Mouse (Mus musculus) midbrain, embryonic 13.5 days (tissue): ENCODE data around the gene Zfp324. TPM values are rescaled to one million over a fixed set of nuclear protein-coding genes. Genes with fewer than 3 reads are reported as not detected.
A peak's percentile ranks its signal among the peaks of the same experiment; 100 is the strongest.
"Not testable (repeated sequence)": the region's sequence is repeated elsewhere in the genome, so short reads cannot be mapped to it uniquely, and the experiment has no call there.

Source experiments
- ATAC-seq: fragments of 200-750 bp; cut with Nextera tagmentation; 2 replicates; pipeline ENCODE4 v1.8.0; 2017; ENCODE audit warnings: mild to moderate bottlenecking, moderate TSS enrichment, moderate library complexity
- H3K27ac ChIP-seq: fragments of 300-500 bp; sonication (generic); 2 replicates; pipeline ENCODE4 v1.5.1; 2015; ENCODE audit warnings: inconsistent platforms, mild to moderate bottlenecking, moderate library complexity
- H3K27me3 ChIP-seq: fragments of 300-500 bp; sonication (generic); 2 replicates; pipeline ENCODE4 v1.6.1; 2015; ENCODE audit warnings: mild to moderate bottlenecking, inconsistent platforms
- H3K36me3 ChIP-seq: fragments of 300-500 bp; sonication (generic); 2 replicates; pipeline ENCODE4 v1.6.1; 2015; ENCODE audit warnings: mild to moderate bottlenecking, inconsistent platforms
- H3K4me1 ChIP-seq: fragments of 300-500 bp; sonication (generic); replicated peaks from 2 replicates; pipeline ENCODE4 v1.6.1; 2015; ENCODE audit warnings: inconsistent platforms
- H3K4me2 ChIP-seq: fragments of 300-500 bp; sonication (generic); replicated peaks from 2 replicates; pipeline ENCODE4 v1.6.1; 2015; ENCODE audit warnings: moderate library complexity, mild to moderate bottlenecking, inconsistent platforms
- H3K4me3 ChIP-seq: fragments of 300-500 bp; sonication (generic); replicated peaks from 2 replicates; pipeline ENCODE4 v1.5.1; 2015; ENCODE audit warnings: mild to moderate bottlenecking, inconsistent platforms
- H3K9ac ChIP-seq: fragments of 300-500 bp; sonication (generic); replicated peaks from 2 replicates; pipeline ENCODE4 v1.6.1; 2015; ENCODE audit warnings: mild to moderate bottlenecking, inconsistent platforms
- H3K9me3 ChIP-seq: fragments of 300-500 bp; sonication (generic); 2 replicates; pipeline ENCODE4 v1.6.1; 2016; ENCODE audit warnings: mild to moderate bottlenecking, inconsistent platforms
- WGBS: fragments of 180-500 bp; shearing (Covaris S2); methylation state at CpG from one replicate; pipeline ENCODE4 v1.1.7; 2015; 5-methylcytosine and 5-hydroxymethylcytosine counted together
- polyA plus RNA-seq: library from polyadenylated mRNA; unstranded; fragments of >200 nt; fragmentation: Nextera tagmentation; extraction: Ambion mirVana; gene quantifications from 2 replicates; pipeline ENCODE4 v1.2.1, GENCODE M21; 2015

Gene Zfp324
- polyA plus RNA-seq: 13.7 and 15.4 TPM in 2 replicates

DNA sequence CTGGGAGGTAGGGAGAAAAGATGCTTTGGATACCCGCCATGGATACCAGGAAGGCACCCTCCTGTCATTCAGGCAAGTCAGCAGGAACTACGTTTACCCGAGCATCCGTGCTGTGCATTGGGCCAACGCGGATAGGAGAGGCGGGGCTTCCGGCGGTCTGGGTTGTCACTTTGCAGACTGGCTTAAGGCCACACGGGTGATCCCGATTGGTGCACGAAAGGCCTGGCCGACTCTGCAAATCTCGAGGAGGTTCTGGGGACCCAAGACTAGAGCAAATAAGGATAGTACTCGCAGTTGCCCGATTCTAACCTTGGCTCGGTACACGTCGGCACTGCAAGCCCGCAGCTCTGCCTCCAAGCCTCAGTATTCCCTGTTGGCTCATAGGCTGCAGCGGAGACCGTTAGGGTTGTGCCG is at the start of gene Zfp324:
Gene Zfp324 (plus strand): TSS at position 161 of the 414 bp plus-strand sequence.
- Histone ChIP-seq H3K9me3 (no peaks in the 10 kb centered on the region), H3K36me3 (peaks cover 21% of the 10 kb centered on the region), H3K4me1 (peaks cover 31% of the 10 kb centered on the region), H3K27ac (peak within 1 kb of the TSS; percentile 83), H3K27me3 (no peaks in the 10 kb centered on the region), H3K4me3 (peak within 1 kb of the TSS; percentile 87), H3K9ac (peak within 1 kb of the TSS; percentile 88), H3K4me2 (peak within 1 kb of the TSS; percentile 94)
- ATAC-seq: peak; percentile 95
- WGBS: under 1% methylated on average over 23 of the region's 23 CpGs

DNA sequence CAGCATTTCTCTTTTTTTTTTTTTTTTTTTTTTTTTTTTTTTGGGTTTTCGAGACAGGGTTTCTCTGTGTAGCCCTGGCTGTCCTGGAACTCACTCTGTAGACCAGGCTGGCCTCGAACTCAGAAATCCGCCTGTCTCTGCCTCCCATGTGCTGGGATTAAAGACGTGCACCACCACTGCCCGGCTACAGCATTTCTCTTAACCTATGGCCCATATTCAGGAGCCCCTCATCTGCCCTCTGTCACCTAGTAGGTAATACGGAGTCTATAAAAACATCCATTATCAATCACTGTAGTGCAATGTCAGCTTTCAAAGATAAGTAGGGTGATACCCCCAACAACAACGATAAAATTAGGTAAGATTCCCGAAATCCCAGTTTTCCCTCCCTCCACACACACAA is 45.1 kb upstream of the Zfp324 start:
- H3K4me3 ChIP-seq, ATAC-seq, H3K4me2 ChIP-seq, H3K9ac ChIP-seq, H3K27me3 ChIP-seq, H3K27ac ChIP-seq, H3K9me3 ChIP-seq: not testable (repeated sequence)
- peaks cover 20% of the 10 kb centered on the region for H3K4me1 ChIP-seq
- 93% methylated on average over 7 of the region's 8 CpGs for whole genome bisulfite sequencing
- H3K36me3 ChIP-seq: peaks cover 24% of the 10 kb centered on the region

DNA sequence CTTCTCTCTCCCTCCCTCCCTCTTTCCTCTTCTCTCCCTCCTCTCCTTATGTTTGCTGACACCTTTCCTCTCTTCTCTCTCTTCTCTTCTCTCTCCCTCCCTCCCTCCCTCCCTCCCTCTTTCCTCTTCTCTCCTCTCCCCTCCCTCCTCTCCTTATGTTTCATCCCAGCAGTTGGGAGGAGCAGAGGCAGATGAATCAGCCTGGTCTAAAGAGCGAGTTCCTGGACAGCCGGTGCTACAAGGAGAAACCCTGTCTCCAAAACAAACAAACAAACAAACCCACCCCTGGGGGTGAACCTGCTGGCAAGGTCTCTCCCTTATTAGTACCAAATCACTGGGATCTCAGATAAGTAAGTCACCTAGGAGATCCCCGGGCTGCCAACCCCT is 44.3 kb upstream of the Zfp324 start:
- H3K9ac ChIP-seq: peak overlapping the region; percentile 87
- H3K4me2 ChIP-seq: peak overlapping the region; percentile 99
- H3K27me3 ChIP-seq: peaks cover 9% of the 10 kb centered on the region
- H3K4me1 ChIP-seq: peaks cover 20% of the 10 kb centered on the region
- H3K27ac ChIP-seq: peak overlapping the region; percentile 92
- no peak for ATAC-seq
- H3K36me3 ChIP-seq: peaks cover 32% of the 10 kb centered on the region
- peak overlapping the region; percentile 82 for H3K4me3 ChIP-seq
- H3K9me3 ChIP-seq: no peaks in the 10 kb centered on the region
- 1% methylated on average over 3 of the region's 3 CpGs for WGBS

DNA sequence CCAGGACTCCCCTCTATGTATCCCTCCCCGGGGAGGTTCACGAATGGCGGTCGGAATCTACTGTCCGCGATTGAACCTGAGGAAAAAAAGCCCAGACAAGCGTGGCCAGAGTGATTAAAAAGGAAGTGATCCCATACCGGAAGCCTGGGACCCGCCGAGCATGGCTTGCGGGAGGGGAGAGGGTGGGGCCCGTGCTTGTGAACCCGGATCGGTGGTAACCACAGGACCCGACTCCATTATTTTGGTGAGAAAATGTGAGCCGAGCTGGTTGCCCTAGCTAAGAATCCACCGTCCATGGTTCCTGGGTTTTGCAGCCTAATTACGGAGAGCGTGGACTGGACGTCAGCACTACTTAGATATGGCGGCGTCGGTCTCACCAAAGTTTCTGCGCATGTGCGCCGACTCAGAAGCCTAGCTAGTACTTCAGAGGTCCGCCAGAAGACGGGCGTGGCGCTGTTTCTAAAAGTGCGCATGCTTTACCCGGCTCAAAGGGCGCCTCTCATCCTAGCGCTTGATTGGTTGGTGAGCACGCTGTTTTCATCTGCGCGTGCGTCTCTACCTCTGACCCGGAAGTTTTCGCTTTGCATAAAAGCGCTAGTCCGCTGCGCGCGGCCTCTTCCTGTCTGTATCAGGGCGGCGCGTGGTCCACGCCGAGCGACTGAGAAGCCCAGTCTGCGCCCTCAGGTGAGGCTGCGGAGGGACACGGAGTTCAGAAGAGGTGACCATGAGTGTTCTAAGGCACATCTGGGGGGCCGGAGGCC is 43.8 kb upstream of the Zfp324 start, which contains the start of gene Rps5:
Gene Rps5 (plus strand): TSS at position 586 of the 761 bp plus-strand sequence.
- Histone ChIP-seq H3K9ac (peak within 1 kb of the TSS; percentile 87), H3K4me1 (peaks cover 20% of the 10 kb centered on the region), H3K4me3 (peak within 1 kb of the TSS; percentile 82), H3K9me3 (no peaks in the 10 kb centered on the region), H3K36me3 (peaks cover 38% of the 10 kb centered on the region), H3K27ac (peak within 1 kb of the TSS; percentile 92), H3K27me3 (peaks cover 15% of the 10 kb centered on the region), H3K4me2 (peak within 1 kb of the TSS; percentile 99)
- peak; percentile 99 for ATAC-seq
- WGBS: under 1% methylated on average over 55 of the region's 55 CpGs

DNA sequence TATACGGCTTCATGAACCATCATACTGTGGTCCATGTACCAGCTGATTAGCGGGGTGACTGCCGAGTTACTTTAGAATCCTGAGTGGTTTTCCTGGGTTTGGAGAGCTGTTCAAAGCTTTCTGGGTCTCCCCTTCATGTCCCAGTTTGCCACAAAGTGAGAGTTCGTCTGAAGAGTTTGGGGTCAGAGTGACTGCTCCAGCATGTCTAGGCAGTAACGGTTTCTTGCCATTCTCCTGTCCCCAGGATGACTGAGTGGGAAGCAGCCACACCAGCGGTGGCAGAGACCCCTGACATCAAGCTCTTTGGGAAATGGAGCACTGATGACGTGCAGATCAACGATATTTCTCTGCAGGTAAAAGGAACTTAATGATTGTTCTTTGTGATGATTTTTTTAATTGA is 42.9 kb upstream of the Zfp324 start:
- Histone ChIP-seq H3K4me3 (peak overlapping the region; percentile 82), H3K36me3 (peaks cover 45% of the 10 kb centered on the region), H3K4me2 (peak overlapping the region; percentile 99), H3K27ac (peak overlapping the region; percentile 3; the same call in 1 of the 2 replicates), H3K4me1 (peaks cover 20% of the 10 kb centered on the region), H3K27me3 (peaks cover 23% of the 10 kb centered on the region), H3K9me3 (no peaks in the 10 kb centered on the region), H3K9ac (peak overlapping the region; percentile 87)
- no peak for ATAC-seq
- WGBS: 5% methylated on average over 8 of the region's 8 CpGs

DNA sequence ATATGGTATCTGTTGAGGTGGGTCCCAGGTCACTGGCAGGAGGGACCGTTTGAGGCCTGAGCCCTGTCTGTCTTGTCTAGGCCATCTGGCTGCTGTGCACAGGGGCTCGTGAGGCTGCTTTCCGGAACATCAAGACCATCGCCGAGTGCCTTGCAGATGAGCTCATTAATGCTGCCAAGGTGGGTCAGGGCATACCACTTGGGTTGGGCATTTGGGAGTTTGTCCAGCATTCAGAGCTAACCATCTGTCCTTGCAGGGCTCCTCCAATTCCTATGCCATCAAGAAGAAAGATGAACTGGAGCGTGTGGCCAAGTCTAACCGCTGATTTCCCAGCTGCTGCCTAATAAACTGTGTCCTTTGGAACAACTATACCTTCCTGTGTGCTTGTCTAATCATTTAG is 39.3 kb upstream of the Zfp324 start:
- Histone ChIP-seq H3K27ac (no peak overlapping the region), H3K9me3 (no peaks in the 10 kb centered on the region), H3K27me3 (peaks cover 33% of the 10 kb centered on the region), H3K4me3 (no peak overlapping the region), H3K36me3 (peaks cover 49% of the 10 kb centered on the region), H3K4me2 (no peak overlapping the region), H3K9ac (no peak overlapping the region), H3K4me1 (peaks cover 23% of the 10 kb centered on the region)
- no peak for ATAC-seq
- WGBS: 90% methylated on average over 7 of the region's 7 CpGs

DNA sequence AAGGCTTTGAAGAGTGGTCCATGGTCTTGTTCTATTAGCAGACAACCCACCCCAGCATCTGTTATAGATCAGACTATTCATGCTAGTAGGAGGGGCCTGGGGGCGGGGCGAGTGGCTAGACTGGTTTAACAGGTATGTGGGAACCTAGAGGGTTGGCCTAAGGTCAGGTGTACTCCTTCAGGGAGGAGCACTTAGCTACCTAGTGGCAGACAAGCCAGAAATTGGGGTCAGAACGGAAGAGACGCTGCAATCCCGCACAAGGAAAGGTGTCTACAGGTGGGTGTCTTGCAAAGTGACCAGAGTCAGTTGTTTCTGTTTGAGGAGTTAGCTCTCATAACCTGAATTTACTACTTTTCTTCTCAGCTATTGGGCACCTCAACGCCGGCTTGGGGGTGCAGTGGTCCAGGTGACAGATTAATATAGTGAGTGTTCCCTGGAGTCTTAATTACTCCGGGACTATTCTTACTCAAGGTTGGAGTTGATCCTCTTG is 38.4 kb upstream of the Zfp324 start, which contains the start of gene Rnf225:
Gene Rnf225 (plus strand): TSS at position 226 of the 490 bp plus-strand sequence.
- Histone ChIP-seq H3K9ac (peak within 1 kb of the TSS; percentile 51; the same call in 1 of the 2 replicates), H3K4me3 (peak within 1 kb of the TSS; percentile 24), H3K4me2 (peak within 1 kb of the TSS; percentile 42), H3K9me3 (no peaks in the 10 kb centered on the region), H3K36me3 (peaks cover 49% of the 10 kb centered on the region), H3K27ac (no peak within 1 kb of the TSS), H3K4me1 (peaks cover 23% of the 10 kb centered on the region), H3K27me3 (peaks cover 33% of the 10 kb centered on the region)
- ATAC-seq: no peak
- WGBS: 25% methylated on average over 8 of the region's 8 CpGs

DNA sequence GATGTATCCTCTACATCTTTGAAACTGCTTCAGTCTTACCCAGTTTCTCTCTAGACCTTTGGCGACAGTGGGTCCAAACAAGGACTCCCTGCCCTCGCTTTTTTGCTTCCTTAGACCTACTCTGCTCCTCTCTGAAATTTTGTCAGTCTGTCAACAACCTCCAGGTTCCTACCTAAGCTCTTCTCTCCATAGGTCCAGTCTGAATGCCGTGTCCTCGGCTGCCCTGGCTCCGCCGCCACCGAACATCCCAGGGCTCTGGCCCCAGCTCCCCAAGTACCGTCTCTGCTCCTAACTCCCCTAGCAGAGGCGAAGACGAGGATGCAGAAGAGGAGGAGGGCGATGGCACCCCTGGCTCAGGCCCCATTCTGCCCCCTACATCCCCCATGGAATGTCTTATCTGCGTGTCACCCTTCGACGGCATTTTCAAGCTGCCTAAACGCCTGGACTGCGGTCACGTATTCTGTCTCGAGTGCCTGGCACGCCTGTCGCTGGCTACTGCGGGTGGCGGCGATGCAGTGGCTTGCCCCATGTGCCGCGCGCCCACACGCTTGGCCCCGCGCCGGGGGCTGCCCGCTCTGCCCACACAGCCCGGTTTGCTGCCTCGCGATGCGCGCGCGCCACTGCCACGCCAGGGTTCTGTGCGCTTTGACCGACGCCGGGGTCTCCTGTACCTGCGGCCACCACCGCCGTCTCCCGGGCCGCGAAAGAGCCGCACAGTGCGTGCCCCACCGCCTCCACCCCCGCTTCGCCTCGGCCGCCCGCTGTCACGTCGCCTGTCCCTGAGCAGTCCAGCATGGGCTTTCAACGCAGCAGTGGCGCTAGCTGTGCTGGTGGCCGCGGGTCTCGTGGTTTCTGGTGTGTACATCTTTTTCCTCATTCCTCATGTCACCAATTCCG is 37.7 kb upstream of the Zfp324 start:
- Histone ChIP-seq H3K27me3 (peaks cover 33% of the 10 kb centered on the region), H3K4me1 (peaks cover 19% of the 10 kb centered on the region), H3K9me3 (no peaks in the 10 kb centered on the region), H3K9ac (peak overlapping the region; percentile 51; the same call in 1 of the 2 replicates), H3K4me2 (peak overlapping the region; percentile 42), H3K27ac (no peak overlapping the region), H3K36me3 (peaks cover 49% of the 10 kb centered on the region), H3K4me3 (peak overlapping the region; percentile 24)
- ATAC-seq: peak; percentile 62; the same call in 1 of the 2 replicates
- WGBS: 4% methylated on average over 65 of the region's 65 CpGs

DNA sequence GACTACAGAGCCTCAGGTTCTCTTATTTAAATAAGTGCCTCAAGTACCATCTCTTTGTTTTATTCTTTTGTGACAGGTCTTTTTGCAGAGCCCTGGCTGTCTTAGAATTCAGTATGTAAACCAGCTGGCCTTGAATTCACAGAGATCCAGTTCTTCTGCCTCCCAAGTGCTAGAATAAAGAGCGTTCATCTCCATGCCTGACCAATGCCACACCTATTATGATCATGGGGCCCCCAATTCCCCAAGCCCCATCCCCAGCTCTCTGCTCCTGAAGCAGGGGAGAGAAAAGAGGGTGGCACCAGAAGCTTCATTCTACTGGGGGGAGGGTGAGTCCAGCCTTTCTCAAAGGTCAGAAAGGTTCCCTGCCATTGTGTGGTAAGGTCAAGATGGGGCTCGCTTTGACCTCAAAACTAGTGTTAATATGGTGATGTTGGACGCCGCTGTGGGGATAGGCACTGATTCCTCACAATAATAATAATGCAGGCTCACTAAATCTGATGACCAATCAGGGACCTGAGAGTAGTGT is 32.0 kb upstream of the Zfp324 start:
- Histone ChIP-seq H3K27me3 (peaks cover under 1% of the 10 kb centered on the region; the same call in 1 of the 2 replicates), H3K4me1 (no peaks in the 10 kb centered on the region), H3K4me3 (no peak overlapping the region), H3K4me2 (no peak overlapping the region), H3K9me3 (no peaks in the 10 kb centered on the region), H3K36me3 (peaks cover 4% of the 10 kb centered on the region), H3K27ac (no peak overlapping the region), H3K9ac (0 out of 2 replicates have a peak overlapping the region, but pooled peaks have one; percentile 32)
- 52% methylated on average over 4 of the region's 4 CpGs for WGBS
- ATAC-seq: no peak

DNA sequence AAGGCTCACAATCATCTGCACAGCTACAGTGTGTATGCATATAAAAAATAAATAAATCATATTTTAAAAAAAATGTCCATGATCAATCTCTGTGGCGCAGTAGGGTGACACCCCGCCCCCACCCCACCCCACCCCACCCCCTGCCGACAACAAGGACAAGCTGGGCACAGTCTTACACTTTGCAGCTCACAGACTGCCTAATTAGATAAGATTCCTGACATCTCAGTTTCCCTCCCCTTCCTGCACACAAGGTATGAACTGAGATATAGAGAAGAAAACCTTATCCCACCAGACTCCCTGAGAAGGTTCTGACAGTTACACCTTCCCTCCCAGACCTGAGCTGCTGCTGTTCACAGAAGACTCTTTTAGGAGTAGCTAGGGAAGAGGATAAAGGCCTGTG is 30.8 kb upstream of the Zfp324 start:
- no peak overlapping the region for H3K9ac ChIP-seq
- H3K36me3 ChIP-seq: peaks cover 4% of the 10 kb centered on the region
- ATAC-seq: no peak
- H3K27ac ChIP-seq: no peak overlapping the region
- no peaks in the 10 kb centered on the region for H3K4me1 ChIP-seq
- no peaks in the 10 kb centered on the region for H3K27me3 ChIP-seq
- no peak overlapping the region for H3K4me3 ChIP-seq
- WGBS: 82% methylated on average over 3 of the region's 3 CpGs
- H3K4me2 ChIP-seq: no peak overlapping the region
- H3K9me3 ChIP-seq: no peaks in the 10 kb centered on the region

DNA sequence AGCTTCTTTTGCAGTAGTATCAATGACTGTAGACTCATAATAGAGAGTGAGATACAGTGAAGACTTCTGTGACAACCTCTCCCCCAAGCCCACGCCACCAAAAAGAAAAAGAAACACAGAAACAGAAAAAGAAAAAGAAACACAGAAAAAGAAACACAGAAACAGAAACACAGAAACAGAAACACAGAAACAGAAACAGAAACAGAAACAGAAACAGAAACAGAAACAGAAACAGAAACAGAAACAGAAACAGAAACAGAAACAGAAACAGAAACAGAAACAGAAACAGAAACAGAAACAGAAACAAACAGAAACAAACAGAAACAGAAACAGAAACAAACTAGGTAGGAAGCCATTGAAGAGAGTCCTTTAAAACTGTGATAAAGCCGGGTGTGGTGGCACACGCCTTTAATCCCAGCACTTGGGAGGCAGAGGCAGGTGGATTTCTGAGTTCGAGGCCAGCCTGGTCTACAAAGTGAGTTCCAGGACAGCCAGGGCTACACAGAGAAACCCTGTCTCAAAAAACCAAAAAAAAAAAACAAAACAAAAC is 28.3 kb upstream of the Zfp324 start:
- ATAC-seq, H3K27ac ChIP-seq, H3K4me1 ChIP-seq, H3K4me3 ChIP-seq, H3K9me3 ChIP-seq, H3K9ac ChIP-seq, H3K27me3 ChIP-seq, H3K4me2 ChIP-seq, H3K36me3 ChIP-seq: not testable (repeated sequence)
- 93% methylated on average over 4 of the region's 4 CpGs for WGBS
